Mouse (Mus musculus): ENCODE measurements around the gene Polr2f.
A peak's percentile ranks its signal among the peaks of the same experiment; 100 is the strongest.

The Polr2f gene

DNA sequence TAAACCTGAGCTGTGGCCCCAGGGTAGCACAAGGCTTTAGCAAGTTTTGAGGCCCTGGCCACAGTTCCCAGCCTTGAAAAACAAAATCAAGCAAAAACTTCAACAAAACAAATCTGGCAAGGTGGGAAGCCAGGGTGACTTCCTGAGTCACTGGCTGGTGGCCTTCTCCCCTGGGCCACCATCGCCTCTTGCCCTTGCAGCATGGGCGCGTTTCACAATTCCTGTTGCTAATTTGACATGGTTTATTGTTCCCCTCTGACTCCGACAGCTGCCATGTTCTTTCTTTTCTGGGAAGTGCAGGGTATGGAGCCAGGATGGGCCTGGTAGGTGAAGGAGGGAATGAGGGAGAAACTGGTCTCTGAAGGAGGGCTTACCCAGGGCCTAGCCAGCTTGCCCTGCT lies 18.7 kb upstream of the Polr2f start:
- DNase-seq (ENCODE audit: low spot score in 2 of 2), result no peak

DNA sequence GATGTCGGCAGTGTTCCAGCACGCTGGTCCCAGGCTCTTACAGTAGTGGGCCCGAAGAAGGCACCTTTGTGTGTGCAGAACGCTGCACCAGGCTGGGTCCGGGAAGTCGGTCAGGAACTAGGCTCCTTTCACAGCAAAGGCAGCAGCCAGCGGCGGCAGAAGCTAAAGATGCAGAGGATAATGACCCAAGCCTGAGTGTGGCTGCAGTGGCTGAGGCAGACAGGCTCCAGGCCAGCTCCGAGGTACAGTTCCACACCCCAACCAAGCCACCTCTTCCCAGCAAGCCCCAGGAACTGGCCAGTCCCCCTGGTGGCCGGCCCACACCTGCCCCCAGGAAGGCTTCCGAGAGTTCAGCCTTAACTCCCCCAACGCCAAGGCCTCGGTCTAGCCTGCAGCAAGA lies 18.3 kb upstream of the Polr2f start:
- no peak for DNase-seq (ENCODE audit: low spot score in 2 of 2)

DNA sequence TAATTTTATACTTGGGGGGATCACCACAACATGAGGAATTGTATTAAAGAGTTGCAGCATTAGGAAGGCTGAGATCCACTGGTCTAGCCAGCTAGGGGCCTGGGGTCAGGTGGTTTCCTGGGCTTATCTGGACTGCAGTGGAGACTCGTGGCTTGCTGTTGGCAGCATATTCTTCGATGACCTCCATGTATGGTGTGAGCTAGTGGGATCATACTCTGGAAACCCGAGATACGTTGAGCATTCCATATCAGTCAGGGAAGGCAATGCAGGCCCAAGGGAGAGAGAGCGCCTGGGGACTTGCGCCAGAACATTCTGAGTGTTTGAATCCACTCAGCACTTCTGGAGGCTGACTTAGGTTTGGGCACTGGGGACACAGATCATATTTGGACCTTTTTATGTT lies 17.1 kb upstream of the Polr2f start:
- no peak for DNase-seq (ENCODE audit: low spot score in 2 of 2)

DNA sequence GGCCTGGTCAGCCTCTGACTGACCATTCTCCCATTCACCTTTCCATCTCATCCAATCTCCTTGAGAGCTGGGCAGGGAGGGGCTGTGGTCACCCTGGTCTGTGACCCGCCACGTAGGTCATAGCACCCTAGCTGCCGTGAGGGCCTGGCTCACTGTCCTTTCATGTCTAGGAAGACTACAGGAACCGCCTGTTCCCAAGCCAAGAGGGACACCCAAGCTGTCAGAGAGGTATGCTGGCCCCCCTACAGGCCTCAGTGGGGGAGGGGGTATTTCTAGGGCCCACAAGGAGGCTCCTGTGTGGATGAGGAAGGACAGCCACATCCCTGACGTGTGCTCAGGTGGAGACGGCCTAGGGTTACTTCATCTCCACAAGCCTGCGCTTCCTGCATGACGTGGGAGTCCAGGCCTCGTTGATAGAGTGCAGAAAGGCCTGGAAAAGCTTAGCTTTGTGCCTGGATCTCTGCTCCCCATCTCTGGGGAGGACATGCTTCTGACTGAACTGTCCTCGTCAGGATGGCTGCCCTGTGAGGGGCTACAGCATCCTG lies 16.4 kb upstream of the Polr2f start:
- no peak for DNase-seq (ENCODE audit: low spot score in 2 of 2)

DNA sequence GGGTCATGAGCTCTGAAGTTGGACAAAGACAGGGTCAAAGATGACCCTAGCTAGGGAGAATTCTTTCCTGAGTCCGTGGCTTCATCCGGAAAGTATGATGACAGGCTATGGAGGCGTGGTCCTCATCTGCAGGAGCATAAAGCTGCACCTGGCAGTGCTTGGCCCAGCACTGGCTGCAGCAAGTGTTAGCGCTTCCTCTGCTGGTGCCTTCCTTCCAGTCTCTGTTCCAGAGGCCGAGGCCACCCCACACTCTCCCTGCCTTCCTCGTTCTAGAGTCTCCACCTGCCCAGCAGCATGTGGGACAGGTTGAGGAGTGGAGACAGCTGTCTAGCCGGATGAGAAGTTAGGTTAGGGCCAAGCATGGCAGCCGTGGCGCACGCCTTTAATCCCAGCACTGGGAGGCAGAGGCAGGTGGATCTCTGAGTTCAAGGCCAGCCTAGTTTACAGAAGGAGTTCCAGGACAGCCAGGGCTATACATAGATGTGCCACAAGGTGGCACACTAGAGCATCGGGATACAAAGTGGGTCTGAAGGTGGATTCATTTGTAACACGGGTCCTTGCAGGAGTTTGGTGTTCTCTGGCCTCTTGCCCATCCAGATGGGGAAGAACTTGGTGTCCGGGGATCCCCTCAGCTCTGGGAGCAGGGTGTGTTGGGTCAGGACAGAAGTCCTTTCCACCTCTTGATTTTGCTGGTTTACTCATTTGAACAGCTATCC lies 14.4 kb upstream of the Polr2f start:
- peak; percentile 39 to 64 for DNase-seq (ENCODE audit: low spot score in 2 of 2)

DNA sequence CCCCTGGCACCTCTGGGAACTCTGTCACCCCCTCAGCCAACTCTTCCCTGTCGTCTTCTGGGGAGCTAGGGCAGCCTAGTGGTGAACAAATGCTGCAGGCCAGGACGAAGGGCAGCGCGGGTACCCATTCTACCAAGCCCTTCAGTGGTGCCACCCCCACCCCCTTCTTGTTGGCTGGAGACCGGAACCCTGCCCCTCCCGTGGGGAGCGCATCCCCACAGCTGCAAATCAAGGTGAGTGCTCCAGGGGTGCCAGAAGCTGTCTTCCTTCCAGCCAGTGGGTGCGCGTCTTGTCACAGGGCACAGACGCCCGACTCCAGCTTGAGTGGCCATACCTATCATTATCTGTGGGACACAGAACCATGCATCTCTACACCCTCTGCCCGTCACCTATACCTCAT lies 13.7 kb upstream of the Polr2f start:
- DNase-seq (ENCODE audit: low spot score in 2 of 2), result no peak

DNA sequence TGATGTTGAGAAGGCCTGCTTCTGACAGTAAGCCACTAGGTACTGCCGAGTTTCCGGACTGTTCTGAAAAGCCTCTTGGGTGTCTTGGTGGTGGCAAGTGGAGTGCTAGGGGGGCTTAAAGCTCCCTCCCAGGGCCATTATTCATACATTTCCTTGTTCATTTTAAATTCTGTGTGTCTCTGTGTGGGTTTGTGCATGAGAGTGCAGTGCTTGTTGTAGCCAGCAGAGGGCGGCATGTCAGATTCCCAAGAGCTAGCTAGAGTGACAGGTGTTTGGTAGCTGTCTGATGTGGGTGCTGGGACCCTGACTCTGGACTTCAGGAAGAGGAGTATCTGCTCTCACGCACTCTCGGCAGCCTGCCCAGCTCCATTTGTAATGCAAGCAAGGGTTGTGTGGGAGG lies 12.6 kb upstream of the Polr2f start:
- peak in 1 of 2 experiments; percentile 41 for DNase-seq (ENCODE audit: low spot score in 2 of 2)

DNA sequence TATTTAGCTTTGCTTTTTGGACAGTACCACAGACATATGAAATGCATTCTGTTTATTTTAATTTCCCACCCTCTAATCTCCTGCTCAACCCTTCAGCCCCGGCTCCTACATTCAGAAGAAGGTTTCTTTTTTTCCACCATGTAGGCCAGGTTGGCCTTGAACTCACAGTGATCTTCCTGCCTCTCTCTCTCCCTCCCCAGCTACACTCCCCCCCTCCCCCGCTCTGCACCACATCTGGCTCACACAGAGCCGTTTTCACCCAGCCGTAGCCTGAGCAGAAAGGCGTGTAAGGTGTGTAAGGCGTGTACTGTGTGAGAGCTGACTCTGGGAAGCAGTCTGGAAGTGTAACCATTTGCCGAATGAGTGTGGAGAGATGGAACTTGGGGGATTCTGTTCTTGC lies 11.5 kb upstream of the Polr2f start:
- no peak for DNase-seq (ENCODE audit: low spot score in 2 of 2)

DNA sequence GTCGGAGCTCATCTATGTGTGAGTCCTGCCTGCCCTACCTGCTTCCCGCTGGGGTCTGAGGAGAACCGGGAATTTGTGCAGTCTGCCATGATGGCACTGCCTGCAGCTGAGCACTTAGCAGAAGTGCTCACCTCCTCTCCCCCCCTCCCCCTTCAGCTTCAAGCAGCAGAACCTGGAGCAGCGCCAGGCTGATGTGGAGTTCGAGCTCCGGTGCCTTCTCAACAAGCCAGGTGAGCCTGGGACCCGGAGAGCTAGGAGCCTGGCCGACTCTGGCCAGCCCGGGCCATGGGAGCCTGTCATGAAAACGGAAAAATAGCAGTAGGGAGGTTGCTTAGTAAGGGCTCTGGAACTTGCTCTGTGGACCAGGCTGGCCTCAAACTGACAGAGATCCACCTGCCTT lies 10.0 kb upstream of the Polr2f start:
- no peak for DNase-seq (ENCODE audit: low spot score in 2 of 2)

DNA sequence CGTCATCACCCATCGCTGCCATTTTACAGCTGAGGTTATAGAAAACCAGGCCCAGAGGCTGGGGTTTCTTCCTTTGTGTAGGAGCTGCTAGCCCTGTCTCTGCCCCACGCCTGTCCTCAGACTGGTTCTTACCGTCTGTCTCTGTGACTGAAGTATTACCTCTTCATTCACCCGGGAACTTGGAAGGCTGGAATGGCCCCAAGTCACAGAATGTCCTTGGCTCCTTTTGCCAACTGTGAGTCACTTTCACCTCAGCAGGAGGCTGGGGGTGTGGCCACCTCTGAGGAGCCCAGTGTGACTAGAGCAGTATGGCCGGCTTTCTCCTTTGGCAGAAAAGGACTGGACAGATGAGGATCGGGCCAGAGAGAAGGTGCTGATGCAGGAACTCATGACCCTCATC lies 9.4 kb upstream of the Polr2f start:
- DNase-seq (ENCODE audit: low spot score in 2 of 2), result no peak

DNA sequence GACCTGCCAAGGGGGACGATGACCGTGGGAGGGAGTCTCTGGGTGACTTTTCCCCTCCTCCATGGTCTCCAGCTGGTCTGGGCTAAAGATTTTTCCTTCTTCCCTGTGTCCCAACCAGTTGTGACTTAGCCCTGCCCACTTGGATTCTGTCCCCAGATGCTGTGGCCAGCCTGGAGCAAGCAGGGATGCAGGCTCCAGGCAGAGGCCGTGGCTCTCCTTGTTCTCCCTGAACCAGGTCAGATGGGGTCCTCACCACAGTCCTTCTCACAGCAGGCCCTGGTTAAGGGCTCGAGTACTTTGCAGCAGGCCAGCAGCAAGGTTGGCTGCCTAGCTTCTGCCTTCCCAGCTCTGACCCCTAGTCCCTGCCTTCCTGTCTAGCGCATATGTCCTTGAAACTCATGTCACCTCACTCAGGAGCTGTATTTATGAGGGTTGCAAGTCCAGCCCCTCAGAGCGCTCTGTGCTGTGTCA lies 7.6 kb upstream of the Polr2f start:
- no peak for DNase-seq (ENCODE audit: low spot score in 2 of 2)

DNA sequence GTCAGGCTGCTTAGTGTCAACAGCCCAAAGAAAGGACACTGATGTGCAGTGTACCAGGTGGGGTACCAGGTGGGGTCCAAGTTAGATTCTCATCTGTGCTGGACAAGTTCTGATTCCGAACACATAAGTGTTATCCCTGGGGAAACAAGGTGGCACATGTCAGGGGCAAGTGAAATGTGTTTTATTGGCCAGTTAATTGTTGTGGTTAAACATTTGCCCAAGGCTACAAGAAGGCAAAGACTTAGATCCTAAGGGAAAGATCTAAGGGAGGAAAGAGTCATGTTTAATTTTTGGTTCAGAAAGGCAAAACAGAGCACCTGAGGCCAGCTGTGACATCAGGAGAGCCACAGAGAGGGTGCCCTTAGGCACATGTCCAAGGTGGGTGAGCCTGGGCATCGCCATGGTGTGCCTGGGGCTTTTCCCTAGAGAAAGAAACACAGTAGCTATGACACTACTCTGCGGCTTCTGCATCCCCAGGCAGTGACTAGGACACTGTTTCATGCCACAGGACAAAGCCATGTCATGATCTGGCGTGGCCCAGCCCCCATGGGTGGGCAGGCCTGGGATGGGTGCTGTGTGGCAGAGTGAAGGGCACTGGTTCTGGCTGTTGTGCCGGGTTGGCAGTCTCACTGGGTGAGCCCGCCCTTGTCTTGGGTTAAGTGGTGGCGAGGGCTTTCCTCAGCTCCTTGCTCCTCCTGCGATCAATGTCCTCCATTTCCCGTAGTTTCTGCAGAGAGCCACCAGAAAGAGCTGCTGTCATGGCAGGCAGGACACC lies 6.1 kb upstream of the Polr2f start:
- DNase-seq (ENCODE audit: low spot score in 2 of 2), result no peak

DNA sequence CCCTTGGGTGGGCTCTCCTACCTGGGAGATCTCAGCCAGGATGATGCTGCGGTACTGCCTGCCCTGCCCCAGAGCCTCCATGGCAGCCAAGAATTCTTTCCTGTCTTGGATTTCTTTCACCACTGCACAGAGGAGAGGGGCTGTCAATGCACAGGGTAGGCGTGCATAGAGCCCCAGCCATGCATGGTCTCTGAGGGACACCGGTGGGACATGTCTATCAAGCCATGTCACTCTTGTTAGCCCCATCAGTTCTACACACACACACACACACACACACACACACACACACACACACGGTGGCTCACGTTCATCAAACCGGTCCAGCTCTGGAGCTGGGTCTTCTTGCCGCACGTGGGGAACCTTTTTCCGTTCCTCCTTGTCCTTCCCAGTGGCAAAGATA lies 5.5 kb upstream of the Polr2f start:
- no peak for DNase-seq (ENCODE audit: low spot score in 2 of 2)

DNA sequence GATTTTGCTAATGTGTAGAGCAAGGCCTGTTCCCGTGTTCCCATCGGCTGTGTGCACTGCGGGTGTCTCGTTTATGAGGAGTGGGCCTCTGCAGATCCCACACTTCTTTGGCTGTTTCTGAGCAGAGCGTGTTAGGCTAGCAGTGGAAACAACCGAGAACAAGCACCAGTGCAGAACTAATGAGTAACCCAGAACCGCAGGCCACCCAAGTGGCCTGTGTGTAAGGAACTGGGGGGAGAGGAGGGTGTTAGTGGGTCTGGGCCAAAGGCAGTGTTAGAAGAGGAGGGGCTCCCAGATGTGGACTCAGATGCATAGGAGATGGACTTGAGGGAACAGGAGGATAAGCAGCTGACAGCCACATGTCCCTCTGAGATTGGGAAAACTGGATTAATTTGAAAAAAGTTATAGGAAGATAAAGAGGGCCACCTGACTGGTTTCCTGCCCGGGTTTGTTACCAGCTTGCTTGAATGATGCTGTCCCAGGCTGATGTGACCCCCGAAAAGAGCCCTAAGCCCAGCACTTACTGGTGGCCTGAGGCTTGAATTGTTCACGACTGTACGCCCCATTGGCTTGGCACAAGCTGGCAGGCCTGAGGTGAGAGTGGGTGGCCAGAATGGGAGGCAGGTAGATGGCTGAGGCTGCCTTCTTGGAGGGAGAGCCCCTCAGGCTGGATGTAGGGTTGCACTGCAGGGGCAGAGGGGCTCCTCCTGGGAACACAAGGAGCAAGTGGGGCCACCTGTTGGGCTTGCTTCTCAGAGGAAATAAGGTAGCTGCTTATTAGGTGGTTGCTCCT lies 4.8 kb upstream of the Polr2f start:
- DNase-seq (ENCODE audit: low spot score in 2 of 2), result no peak

DNA sequence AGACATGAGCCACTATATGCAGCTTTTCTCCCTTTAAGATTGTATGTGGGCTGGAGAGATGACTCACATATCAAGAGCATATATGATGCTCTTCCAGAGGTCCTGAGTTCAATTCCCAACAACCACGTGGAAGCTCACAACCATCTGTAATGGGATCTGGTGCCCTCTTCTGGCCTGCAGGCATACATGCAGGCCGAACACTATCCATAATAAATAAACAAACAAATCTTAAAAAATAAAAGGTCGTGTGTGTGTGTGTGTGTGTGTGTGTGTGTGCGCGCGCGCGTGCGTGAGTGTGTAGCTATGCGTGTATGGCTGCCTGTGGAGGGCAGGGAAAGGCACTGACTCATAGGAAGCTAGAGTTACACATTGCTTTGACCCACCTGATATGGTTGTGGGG lies 1.2 kb upstream of the Polr2f start:
- DNase-seq (ENCODE audit: low spot score in 2 of 2), result no peak

DNA sequence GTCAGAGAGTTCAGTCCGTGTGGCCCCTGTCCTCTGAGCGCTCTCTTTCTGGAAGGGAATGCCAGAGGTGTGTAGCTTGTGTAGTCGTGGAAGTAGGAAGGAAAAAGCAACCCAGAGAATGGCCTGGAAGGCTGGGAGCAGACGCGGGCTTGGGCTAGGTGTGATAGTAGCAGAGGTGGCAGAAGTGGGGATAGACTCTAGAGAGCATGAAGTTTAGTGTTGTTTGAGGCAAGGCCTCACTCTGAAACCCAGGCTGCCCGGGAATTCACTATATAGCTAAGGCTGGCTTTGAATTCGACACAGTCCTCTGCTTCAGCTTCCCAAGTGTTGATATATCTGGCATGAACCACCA lies 733 bp downstream of the Polr2f start:
- no peak for DNase-seq (ENCODE audit: low spot score in 2 of 2)

DNA sequence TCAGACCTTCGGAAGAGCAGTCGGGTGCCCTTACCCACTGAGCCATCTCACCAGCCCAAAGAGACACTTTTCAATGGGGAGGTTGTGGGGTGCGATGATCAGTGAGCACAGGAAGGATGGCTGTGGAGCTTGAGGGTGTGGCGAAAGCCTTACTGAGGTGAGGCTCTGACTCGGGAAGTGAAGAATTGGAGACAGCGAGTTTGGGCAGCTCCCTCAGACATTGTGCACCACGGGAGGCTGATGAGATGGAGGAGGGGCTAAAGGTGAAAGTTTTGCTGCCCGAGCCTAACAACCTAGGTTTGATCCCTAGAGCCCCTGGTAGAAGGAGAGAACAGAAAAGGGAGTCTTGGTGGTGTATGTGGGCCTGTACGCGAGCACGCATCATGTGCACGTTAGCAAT lies 2.5 kb downstream of the Polr2f start:
- DNase-seq (ENCODE audit: low spot score in 2 of 2), result no peak

DNA sequence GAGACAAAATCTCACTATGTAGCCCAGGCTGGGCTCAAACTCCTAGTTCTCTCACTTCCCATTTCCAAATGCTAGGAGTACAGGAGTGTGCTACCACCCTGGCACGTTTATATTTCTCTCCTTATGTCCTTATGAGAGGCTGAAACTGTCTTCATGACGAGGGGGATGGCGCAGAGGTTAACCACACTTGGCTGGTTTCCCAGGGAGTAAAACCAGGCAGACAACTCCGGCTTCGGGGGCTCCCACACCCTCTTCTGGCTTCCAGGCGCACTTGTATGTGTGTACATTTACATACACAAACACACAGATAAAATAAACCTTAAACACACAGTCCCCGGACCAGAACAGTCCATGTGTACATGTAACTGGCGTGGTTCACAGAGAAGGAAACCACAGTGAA lies 3.2 kb downstream of the Polr2f start:
- no peak for DNase-seq (ENCODE audit: low spot score in 2 of 2)

DNA sequence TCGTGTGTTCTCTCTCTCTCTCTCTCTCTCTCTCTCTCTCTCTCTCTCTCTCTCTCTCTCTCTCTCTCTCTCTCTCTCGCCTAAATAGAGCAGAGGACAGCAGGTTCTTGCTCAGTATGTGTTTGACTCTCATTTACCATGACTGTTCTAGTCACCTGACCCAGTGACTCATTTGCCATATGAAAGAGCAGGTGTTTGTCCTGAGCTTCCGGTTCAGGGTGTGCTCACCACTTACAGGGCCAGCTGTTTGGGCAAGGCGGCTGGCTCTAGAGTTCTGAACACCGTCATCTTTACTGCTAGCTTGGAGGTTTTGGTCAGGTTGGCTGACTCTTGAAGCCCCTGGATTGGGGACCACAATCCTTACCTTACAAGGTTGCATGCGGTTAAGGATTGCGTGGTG lies 4.7 kb downstream of the Polr2f start:
- no peak for DNase-seq (ENCODE audit: low spot score in 2 of 2)

DNA sequence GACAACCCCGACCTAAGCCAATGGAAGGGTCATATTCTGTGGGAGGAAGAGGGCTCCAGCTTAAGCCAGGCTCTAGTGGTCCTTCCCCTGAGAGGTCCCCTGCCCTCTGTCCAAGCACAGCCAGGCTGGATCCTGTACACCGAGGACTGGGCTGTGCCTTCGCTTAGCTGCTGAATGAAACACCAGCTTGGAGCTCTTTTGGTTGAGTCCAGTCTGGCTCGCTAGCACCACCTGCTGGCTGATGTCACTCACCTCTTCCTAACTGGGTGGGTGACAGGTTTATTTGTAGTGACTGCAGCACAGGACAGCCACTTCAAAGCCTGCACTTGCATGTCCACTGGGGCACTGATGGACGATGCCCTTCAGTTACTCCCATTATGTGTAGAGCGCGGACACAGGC lies 7.7 kb downstream of the Polr2f start:
- peak; percentile 70 to 90 for DNase-seq (ENCODE audit: low spot score in 2 of 2)

DNA sequence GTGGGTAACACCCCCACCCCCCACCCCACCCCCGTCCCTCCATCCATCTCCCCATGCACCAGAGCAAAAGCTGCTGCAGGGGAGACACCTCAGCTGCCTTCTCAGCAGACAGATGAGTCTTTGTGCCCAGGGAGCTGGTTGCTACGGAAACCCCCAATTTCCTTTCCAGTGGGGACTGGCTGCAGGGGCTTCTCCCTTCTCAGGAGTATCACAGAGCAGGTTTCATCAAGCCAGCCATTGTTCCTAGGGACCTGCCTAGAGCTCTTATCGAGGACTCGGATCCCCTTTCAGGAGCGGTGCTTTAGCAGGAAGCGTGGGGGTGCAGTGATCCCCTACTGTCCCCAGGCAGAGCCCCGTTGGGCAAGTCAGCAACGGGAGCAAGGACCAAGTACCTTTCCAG lies 11.1 kb downstream of the Polr2f start:
- no peak for DNase-seq (ENCODE audit: low spot score in 2 of 2)

DNA sequence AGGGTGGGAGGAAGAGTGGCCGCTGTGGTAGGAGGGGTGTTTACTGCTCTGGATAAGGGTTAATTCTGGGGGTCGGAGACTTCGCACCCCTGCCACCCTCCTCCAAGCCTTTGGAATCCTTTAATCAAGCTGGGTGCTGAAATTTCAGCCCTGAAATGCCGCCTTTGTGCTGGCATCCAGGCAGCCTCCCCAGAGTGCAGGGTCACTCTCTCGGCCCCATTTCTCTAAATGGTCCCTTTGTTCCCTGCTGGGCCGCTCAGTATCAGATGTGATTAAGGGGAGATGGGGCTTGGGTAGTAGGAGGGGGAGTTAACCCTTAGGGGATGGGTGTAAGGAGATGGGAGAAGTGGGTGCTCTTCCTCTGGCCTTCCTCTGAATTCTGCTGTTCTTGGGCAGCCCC lies 11.9 kb downstream of the Polr2f start:
- DNase-seq (ENCODE audit: low spot score in 2 of 2), result no peak

DNA sequence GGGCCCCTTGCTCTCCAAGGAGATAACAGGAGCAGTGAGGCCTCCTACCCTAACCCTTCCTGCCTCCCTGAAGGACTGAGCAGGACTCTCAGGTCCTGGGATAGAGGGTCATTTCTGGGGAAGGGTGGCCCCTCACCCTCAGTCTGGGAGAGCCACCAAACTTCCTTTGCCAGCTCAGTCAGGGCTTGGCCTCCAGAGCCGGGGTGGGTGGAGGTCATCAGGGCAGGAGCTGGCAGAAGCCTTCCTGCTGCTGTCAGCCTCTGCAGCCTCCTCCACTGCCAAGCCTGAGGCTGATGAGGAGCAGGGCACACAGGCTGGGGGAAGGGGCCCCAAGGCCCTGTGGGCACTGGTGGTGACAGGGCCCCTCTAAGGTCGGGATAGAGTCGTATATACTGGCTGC lies 14.8 kb downstream of the Polr2f start:
- no peak for DNase-seq (ENCODE audit: low spot score in 2 of 2)

All from spleen, postnatal 10 days (tissue).